Mouse (Mus musculus) v-Abl transformed pro-B cells (cell line): ENCODE data around the gene Slc22a18.

Source experiments
- in situ Hi-C, 2 experiments: fragments of 400-800 bp; cut with MboI; formaldehyde crosslinking; loops; one replicate each; pipeline ENCODE4 v1.15.1; 2025; ENCODE audit not compliant: unreplicated experiment in 2 of 2

The Slc22a18 gene

GRCm38 (mm10) chr7:143548231-143548961 lies 74.9 kb downstream of the Slc22a18 start:
- in situ Hi-C loops, result no loop called here
